Mouse (Mus musculus) activated CD4-positive, CD25-positive, alpha-beta regulatory T cell, adult 4 months (primary cell): Measurements from ENCODE around the gene Prpf8. TPM values are rescaled to one million over a fixed set of nuclear protein-coding genes. Genes with fewer than 3 reads are reported as not detected.
"Not testable (repeated sequence)": the region's sequence is repeated elsewhere in the genome, so short reads cannot be mapped to it uniquely, and the experiment has no call there.

Source experiments
- ATAC-seq: one replicate; pipeline ENCODE4 v1.8.0; 2017
- polyA plus RNA-seq, 2 experiments: library from polyadenylated mRNA; unstranded; fragments of 100-300 nt; shearing (Covaris generic); gene quantifications; one replicate each; pipeline ENCODE4 v1.2.1; 2017

Prpf8 gene
- 10 to 100 TPM; 33.9 to 38.7 TPM for polyA plus RNA-seq

DNA sequence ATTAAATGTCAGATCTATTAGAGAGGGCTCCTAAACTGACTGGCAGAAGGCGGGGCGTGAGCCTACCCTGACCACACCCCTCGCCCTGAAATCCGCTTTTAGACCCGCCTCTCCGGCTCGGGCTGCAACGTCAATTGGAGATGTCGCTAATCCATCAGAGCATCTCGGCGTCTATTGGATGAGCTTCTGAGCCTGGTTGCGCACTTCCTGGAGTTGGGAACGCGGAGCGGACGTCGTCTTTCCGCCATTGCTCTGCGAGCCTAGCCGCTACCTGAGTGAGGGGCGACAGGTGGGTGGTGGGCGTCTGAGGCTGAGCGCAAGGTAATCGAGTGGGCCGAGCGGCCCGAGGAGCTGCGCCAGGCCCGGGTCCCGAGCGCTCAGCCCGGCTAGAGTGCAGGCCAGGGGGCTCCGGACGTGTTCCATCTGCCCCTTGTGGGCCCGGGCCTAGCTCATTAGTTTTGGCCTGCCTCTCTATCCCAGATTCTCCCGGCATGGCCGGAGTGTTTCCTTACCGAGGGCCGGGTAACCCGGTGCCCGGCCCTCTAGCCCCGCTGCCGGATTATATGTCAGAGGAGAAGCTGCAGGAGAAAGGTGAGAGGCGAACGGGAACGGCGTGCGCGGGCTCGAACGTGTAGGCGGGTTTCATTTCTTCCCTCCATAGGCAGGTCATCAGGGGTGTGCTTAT, at the start of gene Prpf8:
Gene Prpf8 (plus strand): TSS at position 216 of the 685 bp plus-strand sequence.
- peak; percentile 100 for ATAC-seq

DNA sequence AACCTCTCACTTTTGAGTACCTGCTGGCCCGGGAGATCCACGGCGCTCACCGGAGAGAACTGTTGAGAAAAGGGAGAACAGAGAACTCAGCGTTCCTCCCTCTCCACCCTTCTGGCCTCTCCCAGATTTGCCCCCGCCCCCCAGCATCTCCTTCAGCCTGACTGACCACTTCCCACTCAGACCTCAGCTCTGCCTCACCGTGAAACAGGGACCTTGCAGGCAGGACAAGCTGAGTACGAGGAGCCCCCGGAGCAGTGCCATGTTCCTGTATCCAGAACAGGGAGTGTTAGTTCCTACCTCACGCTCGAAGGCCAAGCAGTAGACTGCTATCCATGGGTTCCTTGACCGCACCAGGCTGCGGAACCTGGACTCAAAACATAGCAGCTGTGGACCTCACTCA, 48.4 kb upstream of the Prpf8 start:
- no peak for ATAC-seq

- ATAC-seq: no peak
Measured at GRCm38 (mm10) chr11:75438804-75439203, 47.8 kb upstream of the Prpf8 start.

DNA sequence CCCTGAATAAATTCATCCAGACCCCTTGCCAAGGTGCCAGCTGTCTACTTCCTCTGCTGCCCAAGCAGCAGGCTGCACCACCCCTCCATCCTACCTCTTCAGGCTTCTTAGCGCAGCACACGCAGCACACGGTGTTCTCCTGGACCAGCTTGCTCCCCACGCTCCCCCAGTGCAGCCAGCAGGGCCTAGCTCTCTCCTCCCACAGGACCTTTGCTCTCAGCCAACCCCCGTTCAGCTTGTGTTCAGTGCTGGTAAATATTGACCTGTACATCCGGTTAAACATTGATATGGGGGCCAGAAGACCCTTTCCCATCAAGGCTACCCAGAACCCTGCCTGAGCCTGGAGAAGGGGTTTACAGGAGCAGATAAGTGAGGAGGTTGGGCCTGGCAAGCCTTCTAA, 47.3 kb upstream of the Prpf8 start, which contains the start of gene Serpinf2:
Gene Serpinf2 (minus strand): TSS at position 229 of the 400 bp plus-strand sequence.
- no peak for ATAC-seq

DNA sequence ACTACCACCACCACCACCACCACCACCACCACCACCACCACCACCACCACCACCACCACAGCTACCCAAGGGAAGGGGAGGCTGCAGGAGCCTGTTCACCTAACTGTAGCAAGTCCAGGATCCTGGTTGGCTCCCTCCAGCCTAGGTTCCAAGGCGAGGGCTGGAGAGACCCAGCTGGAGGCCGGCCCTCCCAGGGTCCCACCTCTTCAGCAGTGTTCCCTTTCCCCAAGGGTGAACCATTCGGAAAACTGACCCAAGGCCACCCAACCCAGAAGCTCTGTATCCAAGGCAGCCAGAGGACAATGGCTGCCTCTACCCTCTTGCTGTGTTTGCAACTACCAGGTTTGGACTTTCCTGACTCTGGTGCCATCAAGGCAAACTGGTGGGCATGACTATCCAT, 46.7 kb upstream of the Prpf8 start:
- ATAC-seq: no peak

DNA sequence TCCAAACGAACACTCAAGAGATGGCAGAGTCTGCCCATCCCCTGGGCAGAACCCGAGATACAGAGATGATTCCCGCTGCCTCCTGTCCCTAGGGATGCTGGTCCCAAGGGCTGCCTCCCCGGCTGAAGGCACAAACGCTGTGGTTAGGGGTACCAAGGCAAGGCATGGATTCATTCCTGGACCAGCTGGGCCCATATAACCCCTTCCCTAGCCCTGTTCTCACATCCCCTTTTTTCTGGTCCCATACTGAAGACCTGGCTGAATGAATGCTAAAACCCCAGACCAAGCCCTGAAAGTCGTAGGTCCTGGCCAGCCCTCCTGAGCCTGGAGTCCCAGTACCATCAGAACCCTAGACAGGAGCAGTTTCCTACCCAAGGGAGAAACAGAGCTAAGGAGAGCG, 45.6 kb upstream of the Prpf8 start:
- no peak for ATAC-seq

- ATAC-seq: no peak
Measured at GRCm38 (mm10) chr11:75441601-75442000, 45.0 kb upstream of the Prpf8 start.

GRCm38 (mm10) chr11:75443711-75444110, 42.9 kb upstream of the Prpf8 start:
- ATAC-seq: no peak

DNA sequence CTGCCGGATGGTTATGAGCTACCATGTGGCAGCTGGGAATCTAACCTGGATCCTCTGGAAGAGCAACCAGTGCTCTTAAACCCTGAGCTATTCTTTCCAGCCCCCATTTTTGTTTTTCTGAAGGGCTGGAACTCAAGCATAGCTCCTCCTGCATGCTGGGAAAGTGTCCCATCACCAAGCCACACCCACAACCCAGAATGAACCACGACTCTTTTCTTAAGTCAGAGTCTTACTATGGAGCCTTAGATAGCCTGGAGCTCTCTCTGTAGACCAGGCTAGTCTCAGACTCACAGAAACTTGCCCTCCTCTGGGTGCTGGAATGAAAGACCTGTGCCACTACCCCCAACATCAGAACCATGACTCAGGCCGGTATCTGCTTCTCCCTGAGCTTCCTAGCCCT, 38.0 kb upstream of the Prpf8 start:
- no peak for ATAC-seq

DNA sequence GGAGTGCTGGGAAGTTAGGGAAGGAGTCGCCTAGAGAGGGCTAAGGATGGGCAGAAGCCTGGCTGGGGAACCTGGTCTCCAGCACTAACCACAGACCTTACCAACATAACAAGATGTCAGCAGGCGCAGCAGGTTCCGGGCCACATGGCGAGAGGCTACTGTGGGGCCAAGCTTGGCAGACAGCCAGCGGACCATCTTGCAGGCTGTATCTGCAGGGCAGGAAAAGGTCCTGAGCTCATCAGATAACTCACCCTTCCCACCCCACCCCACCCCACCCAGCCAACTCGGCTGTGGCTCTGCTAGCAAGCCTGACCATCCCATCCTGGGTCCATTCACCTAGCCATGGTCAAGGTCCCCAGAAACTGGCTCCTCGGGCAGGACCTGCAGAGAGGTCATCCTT, 36.9 kb upstream of the Prpf8 start:
- no peak for ATAC-seq

- ATAC-seq: no peak
Measured at GRCm38 (mm10) chr11:75450304-75450908, 36.2 kb upstream of the Prpf8 start.

- ATAC-seq: no peak
Measured at GRCm38 (mm10) chr11:75450936-75451335, 35.7 kb upstream of the Prpf8 start.

DNA sequence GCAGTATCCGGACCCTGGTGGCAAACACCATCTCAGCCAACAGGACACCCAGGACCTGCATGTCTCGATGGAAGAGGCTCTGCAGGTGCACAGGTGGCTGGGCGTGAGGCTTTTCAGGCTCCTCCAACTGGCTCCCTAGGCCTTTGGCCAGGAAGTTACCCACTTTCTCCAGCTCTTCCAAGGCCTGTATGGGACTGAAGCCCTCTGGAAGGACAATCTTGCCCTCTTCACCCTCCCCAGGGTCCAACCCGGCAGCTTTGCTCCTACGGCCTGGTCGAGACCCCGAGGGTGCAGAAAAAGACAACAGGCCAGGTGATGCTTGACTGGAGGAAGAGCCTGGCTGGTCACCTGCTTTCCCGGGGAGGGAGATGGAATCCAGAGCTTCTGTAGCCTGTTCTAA, 34.5 kb upstream of the Prpf8 start:
- no peak for ATAC-seq

GRCm38 (mm10) chr11:75452812-75453557, 33.6 kb upstream of the Prpf8 start:
- no peak for ATAC-seq

DNA sequence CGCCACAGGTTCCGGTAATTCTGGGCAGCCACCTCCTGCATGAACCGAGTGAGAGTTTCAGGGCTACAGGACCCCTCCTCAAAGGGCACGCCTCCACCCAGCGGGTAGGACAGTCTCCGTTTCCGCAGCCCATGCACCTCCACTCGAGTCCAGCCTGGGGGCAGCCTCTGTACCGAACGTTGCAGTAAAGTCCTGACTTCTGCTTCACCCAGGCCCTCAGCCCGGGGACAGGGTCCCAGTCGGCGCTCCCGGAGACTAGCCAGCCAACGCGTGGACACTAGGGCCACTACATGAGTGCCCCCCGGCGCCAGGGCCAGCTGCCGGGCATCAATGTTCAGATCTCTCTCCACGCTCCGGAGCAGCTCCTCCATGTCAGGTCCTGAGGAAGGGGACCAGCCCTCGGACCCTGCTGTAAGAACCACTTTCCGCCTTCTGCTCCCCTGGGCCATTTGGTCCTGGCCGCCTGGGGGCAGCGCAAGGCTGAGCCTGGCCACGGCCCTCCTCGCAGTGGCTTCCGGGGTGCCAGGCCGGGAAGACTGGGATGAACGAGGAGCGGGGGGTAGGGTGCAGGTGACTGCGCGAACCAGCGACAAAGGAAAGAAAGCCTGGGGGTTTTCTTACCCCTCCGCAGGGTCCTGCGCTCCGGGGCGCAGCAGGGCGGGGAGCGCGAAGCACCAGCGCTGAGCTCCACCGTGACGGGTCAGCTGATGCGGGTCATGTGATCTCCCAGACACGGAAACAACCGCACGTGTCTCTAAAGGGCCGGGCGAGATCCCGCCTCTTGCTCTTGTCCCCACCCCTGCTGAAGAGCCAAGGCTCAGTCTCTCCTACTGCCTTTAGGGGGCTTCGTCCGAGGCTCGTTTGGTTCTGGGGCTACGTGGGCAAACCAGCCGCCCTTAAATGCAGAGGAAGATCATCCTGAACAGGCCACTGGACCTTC, 32.4 kb upstream of the Prpf8 start, which contains the start of gene Wdr81:
Gene Wdr81 (minus strand): TSS at position 727 of the 940 bp plus-strand sequence.
- ATAC-seq: peak; percentile 93

DNA sequence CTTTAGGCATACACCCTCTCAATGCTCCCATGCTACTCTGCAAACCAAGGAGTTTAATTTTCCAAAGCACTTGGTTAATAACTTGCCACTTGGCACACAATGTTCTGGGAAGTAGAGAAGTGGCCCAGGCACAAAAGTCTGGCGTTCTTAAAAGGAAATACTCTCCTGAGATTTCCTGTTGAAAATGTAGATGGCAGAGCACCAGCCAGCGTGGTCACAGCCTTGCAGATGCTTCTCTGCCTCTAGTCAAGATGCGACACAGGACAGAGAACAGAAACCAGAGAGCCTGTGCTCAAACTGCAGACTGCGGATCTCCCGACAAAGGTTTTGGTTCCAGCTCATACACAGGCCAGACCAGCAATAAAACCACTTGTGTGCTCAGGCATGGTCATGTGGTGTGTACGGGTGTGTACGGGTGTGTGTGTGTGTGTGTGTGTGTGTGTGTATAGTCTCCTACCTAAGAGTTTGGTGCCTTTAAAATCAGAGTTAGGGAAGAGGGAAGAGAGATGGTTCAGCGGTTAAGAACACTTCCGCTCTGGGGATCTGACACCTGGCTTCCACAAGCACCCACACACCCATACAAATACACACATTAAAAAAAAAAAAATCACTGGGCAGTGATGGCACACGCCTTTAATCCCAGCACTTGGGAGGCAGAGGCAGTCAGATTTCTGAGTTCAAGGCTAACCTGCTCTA, 31.4 kb upstream of the Prpf8 start:
- no peak for ATAC-seq

- ATAC-seq: not testable (repeated sequence)
Measured at GRCm38 (mm10) chr11:75455971-75456370, 30.6 kb upstream of the Prpf8 start.

- ATAC-seq: no peak
Measured at GRCm38 (mm10) chr11:75456440-75456871, 30.2 kb upstream of the Prpf8 start.

DNA sequence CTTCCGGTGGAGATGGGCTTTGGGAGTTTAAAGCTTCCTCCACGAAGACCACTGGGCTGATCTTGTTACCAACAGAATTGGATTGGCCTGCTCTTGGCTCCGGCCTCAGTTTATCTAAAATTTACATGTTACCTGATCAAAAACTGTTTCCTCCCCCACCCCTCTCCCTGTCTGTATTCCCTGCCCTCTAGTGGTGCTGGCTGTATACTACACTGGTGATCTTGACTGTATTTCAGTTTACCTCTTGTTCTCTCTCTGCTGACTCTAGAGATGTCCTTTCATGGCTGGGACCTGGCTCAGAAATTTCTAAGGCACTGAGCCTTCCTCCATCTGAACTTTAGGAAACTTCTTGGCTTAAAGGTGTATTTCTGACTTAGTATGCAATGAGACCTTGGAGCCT, 28.4 kb upstream of the Prpf8 start:
- no peak for ATAC-seq

DNA sequence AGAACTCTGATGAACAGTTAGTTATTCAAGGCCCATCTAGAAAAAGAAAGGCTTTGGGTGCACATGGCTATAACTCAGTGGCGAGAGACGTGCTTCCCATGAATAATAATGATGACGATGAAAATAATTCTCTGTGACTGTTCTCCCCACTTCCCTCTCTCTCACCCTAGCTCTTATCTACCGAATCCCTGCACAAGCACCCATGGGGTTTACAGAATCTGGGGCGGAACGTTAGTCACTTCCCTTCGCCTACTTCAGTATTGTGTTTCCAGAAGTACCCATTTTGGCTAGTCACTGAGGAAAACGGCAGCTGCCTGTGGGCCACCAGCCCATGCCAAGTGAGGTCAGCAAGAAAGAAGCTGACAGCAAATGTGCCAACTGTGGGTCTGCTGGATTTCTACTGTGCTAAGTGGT, 28.0 kb upstream of the Prpf8 start:
- ATAC-seq: no peak

GRCm38 (mm10) chr11:75459141-75459711, 27.4 kb upstream of the Prpf8 start:
- no peak for ATAC-seq
